Mouse (Mus musculus) heart, postnatal 0 days (tissue): Measurements from ENCODE around the gene Senp3. TPM values are rescaled to one million over a fixed set of nuclear protein-coding genes. Genes with fewer than 3 reads are reported as not detected.
A peak's percentile ranks its signal among the peaks of the same experiment; 100 is the strongest.

Experiments
- ATAC-seq: fragments of 200-750 bp; cut with Nextera tagmentation; 2 replicates; pipeline ENCODE4 v1.8.0; 2017; ENCODE audit warnings: low read depth, moderate number of reproducible peaks, moderate library complexity; ENCODE audit not compliant: insufficient read depth
- DNase-seq: peaks from one replicate; pipeline ENCODE4 v3.0.0-alpha.2; 2016; ENCODE audit warnings: low spot score
- H3K27ac ChIP-seq: fragments of 300-500 bp; sonication (generic); 2 replicates; pipeline ENCODE4 v1.5.1; 2014; ENCODE audit warnings: low read depth, mild to moderate bottlenecking
- H3K27me3 ChIP-seq: fragments of 300-500 bp; sonication (generic); 2 replicates; pipeline ENCODE4 v1.6.1; 2014; ENCODE audit warnings: low read length, mixed read lengths; ENCODE audit not compliant: control insufficient read depth, insufficient read depth
- H3K36me3 ChIP-seq: fragments of 300-500 bp; sonication (generic); replicated peaks from 2 replicates; pipeline ENCODE4 v1.6.1; 2014; ENCODE audit warnings: low read length, mixed read lengths; ENCODE audit not compliant: control insufficient read depth, insufficient read depth
- H3K4me1 ChIP-seq: fragments of 300-500 bp; sonication (generic); 2 replicates; pipeline ENCODE4 v1.6.1; 2014; ENCODE audit warnings: antibody characterized with exemption; ENCODE audit not compliant: control insufficient read depth, insufficient read depth
- H3K4me2 ChIP-seq: fragments of 300-500 bp; sonication (generic); 2 replicates; pipeline ENCODE4 v1.6.1; 2014; ENCODE audit warnings: low read depth, mild to moderate bottlenecking, low read length, moderate library complexity
- H3K4me3 ChIP-seq: fragments of 300-500 bp; sonication (generic); 2 replicates; pipeline ENCODE4 v1.5.1; 2014; ENCODE audit warnings: low read depth, low read length
- H3K9ac ChIP-seq: fragments of 300-500 bp; sonication (generic); replicated peaks from 2 replicates; pipeline ENCODE4 v1.6.1; 2014; ENCODE audit warnings: low read depth, low read length, mixed read lengths
- H3K9me3 ChIP-seq: fragments of 300-500 bp; sonication (generic); replicated peaks from 2 replicates; pipeline ENCODE4 v1.6.1; 2016; ENCODE audit warnings: low read length; ENCODE audit not compliant: control insufficient read depth
- CTCF ChIP-seq: IDR thresholded peaks from 2 replicates; pipeline ENCODE4 v1.5.1; 2016; ENCODE audit warnings: antibody characterized with exemption, control low read depth, low read depth
- EP300 ChIP-seq: IDR thresholded peaks from 2 replicates; pipeline ENCODE4 v1.6.1; 2016; ENCODE audit warnings: antibody characterized with exemption, low read depth
- WGBS: fragments of 180-500 bp; shearing (Covaris S2); extraction: QIAGEN DNeasy Blood & Tissue Kit; methylation state at CpG from one replicate; pipeline ENCODE4 v1.1.7; 2014; 5-methylcytosine and 5-hydroxymethylcytosine counted together
- polyA plus RNA-seq: library from polyadenylated mRNA; unstranded; fragments of >200 nt; fragmentation: Nextera tagmentation; extraction: Ambion mirVana; gene quantifications from 2 replicates; pipeline ENCODE4 v1.2.1, GENCODE M21; 2015
- total RNA-seq: library from RNA; depleted of rRNA; stranded (reverse); fragments of >200 nt; gene quantifications from 2 replicates; pipeline ENCODE4 v1.2.3, GENCODE M21; 2014; ENCODE audit warnings: low replicate concordance

The Senp3 gene
- total and polyA plus RNA-seq, 2 experiments from 2014 or later: 32.6 to 39.7 TPM

DNA sequence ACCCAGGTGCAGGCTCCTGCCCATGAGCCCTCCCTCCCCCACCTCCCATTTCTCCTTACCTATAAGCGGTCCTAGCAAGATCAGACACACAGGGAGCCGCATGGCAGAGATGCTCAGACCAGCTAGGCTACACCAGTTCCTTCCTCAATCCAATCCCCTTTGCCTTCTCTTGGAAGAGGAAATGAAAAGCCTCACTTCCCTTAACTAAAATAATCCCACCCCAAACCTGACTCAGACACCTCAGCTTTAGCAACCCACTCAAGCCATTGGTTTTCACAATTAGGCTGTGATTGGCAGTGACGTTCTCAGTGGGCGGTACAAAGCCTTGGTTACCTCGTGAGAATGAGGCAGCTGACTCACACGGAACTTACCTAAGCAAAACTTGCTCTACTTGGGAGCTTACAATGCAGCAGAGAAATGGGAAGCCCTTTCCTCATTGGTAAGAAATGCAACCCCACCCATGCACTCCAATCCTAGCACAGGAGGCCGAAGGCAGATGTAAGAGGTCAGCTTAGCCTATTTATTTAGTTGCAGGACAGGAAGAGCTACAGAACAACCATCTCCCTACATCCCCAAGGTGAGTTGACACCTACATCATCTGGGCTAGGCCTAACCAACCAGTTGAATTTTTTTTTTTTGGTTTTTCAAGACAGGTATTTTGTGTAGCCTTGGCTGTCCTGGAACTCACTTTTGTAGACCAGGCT, 15.8 kb downstream of the Senp3 start, which contains the start of gene Cd68:
TSS of gene Cd68 (minus strand) at position 193 of the 704 bp plus-strand sequence.
- H3K27ac ChIP-seq: peak within 1 kb of the TSS; percentile 53
- peaks cover 19% of the 10 kb centered on the region for H3K4me1 ChIP-seq
- WGBS: 37% methylated on average over 7 of the region's 7 CpGs
- peaks cover 63% of the 10 kb centered on the region for H3K36me3 ChIP-seq
- DNase-seq (no peak), ATAC-seq (no peak)
- no peak within 1 kb of the TSS for H3K4me3 ChIP-seq
- no peaks in the 10 kb centered on the region for H3K9me3 ChIP-seq
- H3K9ac ChIP-seq: no peak within 1 kb of the TSS
- H3K27me3 ChIP-seq: no peaks in the 10 kb centered on the region
- no peak within 1 kb of the TSS for H3K4me2 ChIP-seq
- TF ChIP-seq EP300 (0 out of 2 replicates have a peak, but pooled peaks have one; percentile 37), CTCF (no peak)

DNA sequence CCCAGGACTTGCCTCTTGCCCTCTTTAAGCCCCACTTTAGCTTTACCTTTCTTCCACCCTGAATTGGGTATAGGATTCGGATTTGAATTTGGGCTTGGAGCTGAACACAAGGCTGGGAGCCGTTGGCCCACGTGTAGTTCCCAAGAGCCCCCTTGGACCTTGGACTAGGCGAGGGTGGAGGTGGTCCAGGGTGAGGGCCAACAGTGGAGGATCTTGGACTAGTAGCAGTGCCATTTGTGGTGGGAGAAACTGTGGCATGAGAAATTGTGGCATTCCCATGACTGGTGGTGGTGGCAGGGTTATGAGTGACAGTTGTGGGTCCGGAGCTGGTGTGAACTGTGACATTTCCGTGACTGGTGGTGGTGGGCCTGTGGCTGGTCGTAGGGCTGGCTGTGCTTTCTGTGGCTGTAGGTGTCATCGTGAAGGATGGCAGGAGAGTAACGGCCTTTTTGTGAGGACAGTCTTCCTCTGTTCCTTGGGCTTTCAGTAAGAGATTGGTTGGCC, 16.4 kb downstream of the Senp3 start:
- Histone ChIP-seq H3K27me3 (no peaks in the 10 kb centered on the region), H3K36me3 (peaks cover 63% of the 10 kb centered on the region), H3K9ac (no peak overlapping the region), H3K27ac (peak overlapping the region; percentile 53), H3K9me3 (no peaks in the 10 kb centered on the region), H3K4me2 (no peak overlapping the region), H3K4me3 (no peak overlapping the region), H3K4me1 (peaks cover 19% of the 10 kb centered on the region)
- no peak for ATAC-seq
- DNase-seq: no peak
- 66% methylated on average over 9 of the region's 9 CpGs for WGBS
- no peak for TF ChIP-seq EP300
- no peak for TF ChIP-seq CTCF

DNA sequence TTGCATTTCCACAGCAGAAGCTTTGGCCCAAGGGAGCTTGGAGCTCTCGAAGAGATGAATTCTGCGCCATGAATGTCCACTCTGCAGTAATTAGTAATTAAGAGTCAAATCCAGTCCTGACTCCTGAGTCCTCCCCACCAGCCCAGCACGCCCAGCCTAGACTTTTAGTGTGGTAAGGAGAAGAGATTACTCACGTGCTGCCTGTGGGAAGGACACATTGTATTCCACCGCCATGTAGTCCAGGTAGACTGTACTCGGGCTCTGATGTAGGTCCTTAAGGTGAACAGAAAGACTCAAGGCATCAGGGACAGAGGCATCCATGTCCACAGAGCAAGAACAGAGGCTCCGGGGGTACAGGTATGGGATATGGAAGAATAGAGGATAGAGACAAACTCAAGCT, 17.0 kb downstream of the Senp3 start:
- TF ChIP-seq EP300 (no peak), CTCF (no peak)
- H3K27me3 ChIP-seq: no peaks in the 10 kb centered on the region
- peaks cover 14% of the 10 kb centered on the region for H3K4me1 ChIP-seq
- no peak for ATAC-seq
- H3K36me3 ChIP-seq: peaks cover 56% of the 10 kb centered on the region
- H3K4me3 ChIP-seq: no peak overlapping the region
- H3K9me3 ChIP-seq: no peaks in the 10 kb centered on the region
- no peak overlapping the region for H3K9ac ChIP-seq
- H3K4me2 ChIP-seq: no peak overlapping the region
- H3K27ac ChIP-seq: no peak overlapping the region
- no peak for DNase-seq
- WGBS: 91% methylated on average over 7 of the region's 7 CpGs

DNA sequence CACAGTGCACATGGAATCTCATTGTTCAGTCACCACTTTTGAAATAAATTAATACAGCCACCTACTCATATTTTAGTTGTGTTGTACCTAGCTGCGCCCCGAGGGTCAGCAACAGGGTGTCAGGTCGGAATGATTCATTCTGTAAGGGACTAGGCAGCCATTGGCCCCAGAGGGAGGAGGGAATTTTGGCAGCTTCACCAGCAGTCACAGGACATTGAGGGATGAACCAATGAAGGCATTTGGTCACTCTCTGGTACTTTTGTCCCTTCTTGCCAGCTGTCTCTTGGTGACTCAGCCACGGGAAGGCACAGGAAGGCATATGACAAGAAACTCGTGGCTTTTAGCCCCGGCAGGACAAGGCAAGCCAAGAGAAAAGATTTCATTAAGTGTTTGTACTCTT, 18.1 kb downstream of the Senp3 start:
- Histone ChIP-seq H3K9me3 (no peaks in the 10 kb centered on the region), H3K36me3 (peaks cover 51% of the 10 kb centered on the region), H3K9ac (no peak overlapping the region), H3K27ac (peak overlapping the region; percentile 97), H3K4me3 (no peak overlapping the region), H3K4me1 (peaks cover 14% of the 10 kb centered on the region), H3K27me3 (no peaks in the 10 kb centered on the region), H3K4me2 (no peak overlapping the region)
- DNase-seq (no peak), ATAC-seq (no peak)
- TF ChIP-seq CTCF: no peak
- 75% methylated on average over 6 of the region's 6 CpGs for WGBS

DNA sequence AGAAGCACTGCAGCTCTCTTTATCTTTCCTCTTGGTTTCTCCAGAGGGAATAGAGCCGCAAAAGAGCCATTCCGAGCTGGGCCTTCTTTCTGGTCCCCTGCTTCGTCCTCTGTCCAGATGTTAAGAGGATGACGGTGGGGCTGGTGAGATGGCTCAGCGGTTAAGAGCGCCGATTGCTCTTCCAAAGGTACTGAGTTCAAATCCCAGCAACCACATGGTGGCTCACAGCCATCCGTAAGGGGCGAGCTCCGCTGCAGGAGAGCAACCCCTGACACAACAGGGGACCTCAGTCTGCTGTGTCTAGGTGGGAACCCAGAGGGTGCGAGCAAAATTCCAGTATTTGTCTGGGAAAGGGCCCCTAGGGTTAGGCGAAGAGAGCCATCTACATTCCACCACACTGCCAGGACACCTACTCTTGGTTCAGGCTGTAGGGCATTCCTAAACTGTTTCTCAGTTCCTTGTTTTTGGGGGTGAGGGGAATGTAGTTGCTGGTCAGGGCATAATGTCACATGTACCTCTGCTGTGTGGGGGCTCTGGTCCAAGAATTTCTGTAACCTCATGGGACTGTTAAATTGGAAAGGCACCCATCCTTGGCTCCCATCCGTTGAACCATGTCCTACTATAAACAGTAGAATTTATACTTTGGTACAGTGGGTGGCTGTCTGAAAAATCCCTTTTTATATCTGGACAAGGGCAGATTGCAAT, 18.8 kb downstream of the Senp3 start:
- TF ChIP-seq EP300 (no peak; the same call in 1 of the 2 replicates), CTCF (no peak)
- 66% methylated on average over 13 of the region's 13 CpGs for WGBS
- Histone ChIP-seq H3K4me1 (peaks cover 14% of the 10 kb centered on the region), H3K27me3 (no peaks in the 10 kb centered on the region), H3K9ac (peak overlapping the region; percentile 58), H3K4me2 (peak overlapping the region; percentile 61), H3K9me3 (no peaks in the 10 kb centered on the region), H3K27ac (peak overlapping the region; percentile 97), H3K36me3 (peaks cover 51% of the 10 kb centered on the region), H3K4me3 (peak overlapping the region; percentile 52)
- DNase-seq (no peak), ATAC-seq (no peak)
